Mouse (Mus musculus) gastrocnemius, adult 2 months (tissue): ENCODE data around the gene Yy1. TPM values are rescaled to one million over a fixed set of nuclear protein-coding genes. Genes with fewer than 3 reads are reported as not detected.
"Not testable (repeated sequence)": the region's sequence is repeated elsewhere in the genome, so short reads cannot be mapped to it uniquely, and the experiment has no call there.

Experiments
- DNase-seq: peaks from one replicate; pipeline ENCODE4 v3.0.0; 2022
- H3K27ac ChIP-seq: fragments of 200-600 bp; 2 replicates; pipeline ENCODE4 v1.8.1; 2022; ENCODE audit warnings: mild to moderate bottlenecking
- H3K4me3 ChIP-seq: fragments of 200-600 bp; 2 replicates; pipeline ENCODE4 v1.8.1; 2022; ENCODE audit warnings: mild to moderate bottlenecking, moderate library complexity
- CTCF ChIP-seq: fragments of 200-600 bp; IDR thresholded peaks from 2 replicates; pipeline ENCODE4 v1.8.1; 2022; ENCODE audit warnings: antibody characterized with exemption, mild to moderate bottlenecking, moderate library complexity
- intact Hi-C: fragments of 180-260 bp; cut with DNase I; formaldehyde crosslinking; loops from one replicate; pipeline ENCODE4 v1.15.1; 2025
- total RNA-seq, 2 experiments: library from RNA; stranded (reverse); gene quantifications; 2 replicates each; pipeline ENCODE4 v1.2.3; 2021

Gene Yy1
- total RNA-seq, 2 experiments from 2014 or later: 33.4 to 35.6 TPM

GRCm38 (mm10) chr12:108833408-108833807 is 40.6 kb downstream of the Yy1 start:
- DNase-seq: peak; percentile 18
- intact Hi-C loops: no loop called here
- Histone ChIP-seq H3K27ac (peak overlapping the region; percentile 90), H3K4me3 (peak overlapping the region; percentile 92)
- TF ChIP-seq CTCF: no peak

- peak; percentile 31 for DNase-seq
- Histone ChIP-seq H3K27ac (peak overlapping the region; percentile 90), H3K4me3 (peak overlapping the region; percentile 92)
- intact Hi-C loops: loop anchor here (2.0 kb wide), 1 partner anchor 40 kb away; no protein-coding TSS in a partner anchor
- no peak for TF ChIP-seq CTCF
Observed at GRCm38 (mm10) chr12:108834337-108834736, 41.6 kb downstream of the Yy1 start.

- H3K27ac ChIP-seq: peak overlapping the region; percentile 90
- TF ChIP-seq CTCF: no peak
- H3K4me3 ChIP-seq: peak overlapping the region; percentile 92
- intact Hi-C loops: loop anchor here (2.0 kb wide), 1 partner anchor 40 kb away; no protein-coding TSS in a partner anchor
- DNase-seq: peak; percentile 36
Observed at GRCm38 (mm10) chr12:108834786-108835185, 42.0 kb downstream of the Yy1 start.

GRCm38 (mm10) chr12:108835208-108835839 is 42.6 kb downstream of the Yy1 start:
- TF ChIP-seq CTCF: no peak; the same call in 1 of the 2 replicates
- H3K4me3 ChIP-seq: peak overlapping the region; percentile 92
- intact Hi-C loops: loop anchor here (2.0 kb wide), 1 partner anchor 41 kb away; no protein-coding TSS in a partner anchor
- peak; percentile 89 for DNase-seq
- peak overlapping the region; percentile 90 for H3K27ac ChIP-seq

GRCm38 (mm10) chr12:108835840-108836409 is 43.2 kb downstream of the Yy1 start, which contains the start of the genes Slc25a29 and Slc25a47:
Gene Slc25a29, minus strand, starts transcription at chr12:108835883.
Gene Slc25a47, plus strand, starts transcription at chr12:108836046.
- H3K27ac ChIP-seq: peak within 1 kb of the TSS; percentile 90
- 0 out of 2 replicates have a peak, but pooled peaks have one; percentile 16 for TF ChIP-seq CTCF
- DNase-seq: peak; percentile 100
- H3K4me3 ChIP-seq: peak within 1 kb of the TSS; percentile 92
- intact Hi-C loops: loop anchor here (2.0 kb wide), 1 partner anchor 41 kb away; no protein-coding TSS in a partner anchor

- no peak for TF ChIP-seq CTCF
- intact Hi-C loops: no loop called here
- H3K27ac ChIP-seq: peak overlapping the region; percentile 90
Observed at GRCm38 (mm10) chr12:108836722-108837121, 43.9 kb downstream of the Yy1 start.

GRCm38 (mm10) chr12:108841181-108841580 is 48.4 kb downstream of the Yy1 start:
- Histone ChIP-seq H3K27ac (peak overlapping the region; percentile 71), H3K4me3 (no peak overlapping the region)
- peak; percentile 65 for DNase-seq
- no peak for TF ChIP-seq CTCF
- intact Hi-C loops: loop anchor here (10.0 kb wide), 1 partner anchor 2004 kb away; the partner anchor contains the start of gene Mok

More at GRCm38 (mm10) chr12:108836722-108837121, 43.9 kb downstream of the Yy1 start:
- peak overlapping the region; percentile 92 for H3K4me3 ChIP-seq
- peak; percentile 23 for DNase-seq

- TF ChIP-seq CTCF: no peak
- peak overlapping the region; percentile 17 for H3K4me3 ChIP-seq
- DNase-seq: peak; percentile 60
- intact Hi-C loops: loop anchor here (10.0 kb wide), 1 partner anchor 2002 kb away; the partner anchor contains the start of gene Mok
- peak overlapping the region; percentile 71 for H3K27ac ChIP-seq
Observed at GRCm38 (mm10) chr12:108842663-108843062, 49.9 kb downstream of the Yy1 start.

GRCm38 (mm10) chr12:108848033-108848432 is 55.3 kb downstream of the Yy1 start:
- DNase-seq, H3K4me3 ChIP-seq, H3K27ac ChIP-seq: not testable (repeated sequence)
- TF ChIP-seq CTCF: peak; percentile 9; the same call in 1 of the 2 replicates
- intact Hi-C loops: loop anchor here (10.0 kb wide), 1 partner anchor 1997 kb away; the partner anchor contains the start of gene Mok

GRCm38 (mm10) chr12:108849488-108850022 is 56.8 kb downstream of the Yy1 start:
- intact Hi-C loops: loop anchor here (10.0 kb wide), 1 partner anchor 1995 kb away; the partner anchor contains the start of gene Mok
- no peak overlapping the region for H3K4me3 ChIP-seq
- no peak for TF ChIP-seq CTCF
- peak; percentile 25 for DNase-seq
- H3K27ac ChIP-seq: no peak overlapping the region

GRCm38 (mm10) chr12:108850129-108850528 is 57.4 kb downstream of the Yy1 start:
- H3K4me3 ChIP-seq: no peak overlapping the region
- intact Hi-C loops: no loop called here
- DNase-seq: no peak
- no peak overlapping the region for H3K27ac ChIP-seq
- no peak for TF ChIP-seq CTCF

GRCm38 (mm10) chr12:108850886-108851285 is 58.1 kb downstream of the Yy1 start:
- DNase-seq: no peak
- Histone ChIP-seq H3K4me3 (no peak overlapping the region), H3K27ac (no peak overlapping the region)
- intact Hi-C loops: no loop called here
- no peak for TF ChIP-seq CTCF
